Mouse (Mus musculus) splenic B cell, adult 2 months (primary cell): ENCODE data around the gene Npr2.

ENCODE experiments used
- DNase-seq: peaks from one replicate; pipeline ENCODE4 v3.0.0-alpha.2; 2011; ENCODE audit warnings: low read depth, low spot score
- H3K27me3 ChIP-seq: 2 replicates; pipeline ENCODE4 v1.6.1; 2012; ENCODE audit warnings: mild to moderate bottlenecking, low read length, moderate library complexity, mixed read lengths; ENCODE audit not compliant: control insufficient read depth, poor library complexity, insufficient read depth, severe bottlenecking
- H3K36me3 ChIP-seq: 2 replicates; pipeline ENCODE4 v1.6.1; 2012; ENCODE audit warnings: mild to moderate bottlenecking, low read length, moderate library complexity, mixed read lengths; ENCODE audit not compliant: control insufficient read depth, poor library complexity, insufficient read depth, severe bottlenecking

Gene Npr2

GRCm38 (mm10) chr4:43675608-43676007 is 43.9 kb downstream of the Npr2 start:
- no peak for DNase-seq
- H3K36me3 ChIP-seq = no peaks in the 10 kb centered on the region
- no peaks in the 10 kb centered on the region for H3K27me3 ChIP-seq

- DNase-seq = no peak
- H3K36me3 ChIP-seq = no peaks in the 10 kb centered on the region
- H3K27me3 ChIP-seq = no peaks in the 10 kb centered on the region
These were observed 46.8 kb downstream of the Npr2 start for GRCm38 (mm10) chr4:43678541-43678940.

GRCm38 (mm10) chr4:43679416-43680043 is 47.8 kb downstream of the Npr2 start:
- no peaks in the 10 kb centered on the region for H3K27me3 ChIP-seq
- no peak for DNase-seq

GRCm38 (mm10) chr4:43690021-43690420 is 58.3 kb downstream of the Npr2 start:
- Histone ChIP-seq H3K36me3 (no peaks in the 10 kb centered on the region), H3K27me3 (no peaks in the 10 kb centered on the region)
- DNase-seq = no peak

More at GRCm38 (mm10) chr4:43679416-43680043, 47.8 kb downstream of the Npr2 start:
- H3K36me3 ChIP-seq = no peaks in the 10 kb centered on the region

GRCm38 (mm10) chr4:43691026-43691425 is 59.3 kb downstream of the Npr2 start:
- Histone ChIP-seq H3K36me3 (no peaks in the 10 kb centered on the region), H3K27me3 (no peaks in the 10 kb centered on the region)
- DNase-seq = no peak

GRCm38 (mm10) chr4:43693806-43694241 is 62.1 kb downstream of the Npr2 start:
- no peak for DNase-seq
- Histone ChIP-seq H3K27me3 (no peaks in the 10 kb centered on the region), H3K36me3 (no peaks in the 10 kb centered on the region)

GRCm38 (mm10) chr4:43694439-43695248 is 62.9 kb downstream of the Npr2 start:
- DNase-seq = no peak
- Histone ChIP-seq H3K36me3 (no peaks in the 10 kb centered on the region), H3K27me3 (no peaks in the 10 kb centered on the region)

- H3K27me3 ChIP-seq = no peaks in the 10 kb centered on the region
- no peaks in the 10 kb centered on the region for H3K36me3 ChIP-seq
These were observed 63.5 kb downstream of the Npr2 start for GRCm38 (mm10) chr4:43695249-43695671.

GRCm38 (mm10) chr4:43696561-43696960 is 64.8 kb downstream of the Npr2 start:
- no peak for DNase-seq
- no peaks in the 10 kb centered on the region for H3K36me3 ChIP-seq
- H3K27me3 ChIP-seq = no peaks in the 10 kb centered on the region

More at GRCm38 (mm10) chr4:43695249-43695671, 63.5 kb downstream of the Npr2 start:
- no peak for DNase-seq

GRCm38 (mm10) chr4:43700707-43701106 is 69.0 kb downstream of the Npr2 start, which contains the start of gene Olfr70:
Gene Olfr70, minus strand, starts transcription at chr4:43700807.
- no peaks in the 10 kb centered on the region for H3K36me3 ChIP-seq
- H3K27me3 ChIP-seq = no peaks in the 10 kb centered on the region
- DNase-seq = no peak
